Mouse (Mus musculus) cerebellum, postnatal 36 days (tissue): ENCODE results near the gene Cacna1i.

Experiments used
- DNase-seq, 2 experiments: peaks; one replicate each; pipeline ENCODE4 v3.0.0; 2021 to 2022; ENCODE audit warnings: mixed read lengths in 2 of 2

Cacna1i gene

DNA sequence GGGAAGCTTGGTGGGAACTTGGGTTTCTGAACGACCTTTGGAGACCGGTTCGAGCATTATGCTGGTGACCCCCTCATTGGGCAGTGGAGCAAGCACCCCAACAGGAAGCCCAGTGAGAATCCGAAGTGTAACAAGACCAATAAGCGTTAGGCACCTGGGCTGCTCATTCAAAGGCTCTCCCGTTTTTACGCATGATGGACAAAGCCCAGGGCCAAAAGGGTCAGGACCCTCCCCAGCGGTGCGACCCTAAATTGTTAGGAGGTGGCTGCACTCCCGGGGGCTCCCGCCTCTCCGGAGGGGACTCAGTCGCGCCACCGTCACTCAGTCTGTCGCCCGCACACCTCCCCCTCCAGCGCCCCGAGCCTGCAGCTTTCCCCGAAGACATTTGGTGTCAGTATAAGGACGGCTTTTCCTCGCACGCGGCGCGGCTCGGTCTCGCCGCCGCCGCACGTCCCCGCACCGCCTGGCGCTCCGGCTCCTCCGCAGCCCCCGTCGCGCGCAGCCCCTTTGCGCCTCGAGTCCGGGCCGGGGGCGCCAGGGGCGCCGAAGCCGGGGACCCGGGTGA, at the start of gene Cacna1i:
Gene Cacna1i (plus strand): TSS at position 388 of the 565 bp plus-strand sequence.
- peak; percentile 73 to 80 for DNase-seq

DNA sequence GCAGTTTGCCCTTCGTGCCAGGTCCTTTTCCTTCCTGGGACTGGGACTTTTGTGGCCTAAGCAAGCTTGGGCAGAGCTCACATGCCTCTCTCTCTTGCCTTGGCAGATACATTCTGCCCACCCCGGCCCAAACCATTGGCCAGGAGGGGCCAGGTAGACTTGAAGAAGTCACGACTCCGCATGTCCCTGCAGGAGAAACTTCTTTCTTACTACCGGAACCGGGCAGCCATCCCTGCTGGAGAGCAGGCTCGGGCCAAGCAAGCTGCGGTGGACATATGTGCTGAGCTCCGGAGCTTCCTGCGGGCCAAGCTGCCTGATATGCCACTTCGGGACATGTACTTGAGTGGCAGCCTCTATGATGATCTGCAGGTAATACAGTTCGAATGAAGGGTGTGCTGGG, 38.9 kb upstream of the Cacna1i start:
- DNase-seq, result peak; percentile 60 to 68

DNA sequence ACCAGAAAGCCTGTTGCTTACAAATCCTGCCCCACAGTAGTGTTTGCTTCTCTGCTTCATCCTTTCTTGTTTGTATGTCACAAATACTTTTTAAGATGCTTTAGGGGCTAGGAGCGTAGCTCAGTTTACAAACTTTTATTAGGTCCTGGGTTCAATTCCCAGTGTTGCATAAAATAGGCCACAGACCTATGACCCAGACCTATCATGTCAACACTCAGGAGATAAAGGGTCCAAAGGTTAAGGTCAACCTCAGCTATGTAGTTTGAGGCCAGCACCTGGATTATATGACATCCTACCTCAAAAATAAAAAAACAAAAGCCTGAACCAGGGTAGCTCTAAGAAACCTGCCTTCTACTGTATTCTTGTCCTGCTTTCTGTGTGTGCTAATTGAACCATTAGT, 38.4 kb upstream of the Cacna1i start:
- no peak for DNase-seq

DNA sequence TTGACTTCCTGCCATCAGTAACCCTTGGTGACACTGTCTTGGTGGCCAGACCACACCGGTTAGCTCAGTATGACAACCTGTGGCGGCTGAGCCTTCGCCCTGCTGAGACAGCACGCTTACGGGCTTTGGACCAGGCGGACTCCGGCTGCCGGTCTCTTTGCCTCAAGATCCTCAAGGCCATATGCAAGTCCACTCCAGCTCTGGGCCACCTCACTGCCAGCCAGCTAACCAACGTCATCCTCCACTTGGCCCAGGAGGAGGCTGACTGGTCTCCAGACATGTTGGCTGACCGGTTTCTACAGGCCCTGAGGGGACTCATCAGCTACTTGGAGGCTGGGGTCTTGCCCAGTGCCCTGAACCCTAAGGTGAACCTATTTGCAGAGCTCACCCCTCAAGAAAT, 37.4 kb upstream of the Cacna1i start:
- no peak for DNase-seq

DNA sequence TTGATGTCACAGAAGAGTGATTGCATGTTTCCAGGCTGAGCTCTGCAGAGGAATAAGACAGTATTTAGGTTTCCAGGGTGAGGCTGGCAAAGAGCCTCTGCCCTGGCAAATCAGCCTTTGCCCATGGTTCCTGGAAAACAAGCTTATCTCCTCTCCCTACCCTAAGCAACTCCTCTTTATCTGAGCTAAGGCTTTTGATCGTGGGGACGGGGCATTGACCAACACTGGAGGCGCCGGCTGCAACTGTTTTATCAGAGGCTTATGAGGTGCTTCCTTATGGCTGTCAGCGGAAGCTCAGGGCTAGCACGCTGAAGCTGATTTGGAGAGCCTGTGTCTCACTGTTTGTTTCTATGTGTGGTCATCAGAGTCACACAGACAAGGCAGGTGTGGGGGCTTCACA, 36.5 kb upstream of the Cacna1i start:
- DNase-seq, result no peak

DNA sequence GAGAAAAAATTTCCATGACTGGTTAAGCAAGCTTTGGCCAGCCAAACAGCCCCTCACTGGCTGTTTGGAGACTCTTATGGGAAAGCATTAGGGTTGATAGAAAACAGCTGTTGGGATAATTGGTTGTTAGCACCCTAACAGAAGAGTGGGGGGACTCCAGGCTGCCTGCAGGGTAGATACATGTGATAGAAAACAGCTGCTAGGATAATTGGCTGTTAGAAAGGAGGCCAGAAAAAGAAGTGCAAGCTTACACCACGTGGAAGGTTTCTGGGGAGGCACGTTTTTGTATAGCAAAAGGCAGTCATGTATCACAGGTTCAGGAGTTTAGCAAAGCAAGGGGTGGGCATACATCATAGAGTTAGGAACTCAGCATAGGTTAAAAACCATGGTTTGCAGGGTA, 33.5 kb upstream of the Cacna1i start:
- no peak for DNase-seq

DNA sequence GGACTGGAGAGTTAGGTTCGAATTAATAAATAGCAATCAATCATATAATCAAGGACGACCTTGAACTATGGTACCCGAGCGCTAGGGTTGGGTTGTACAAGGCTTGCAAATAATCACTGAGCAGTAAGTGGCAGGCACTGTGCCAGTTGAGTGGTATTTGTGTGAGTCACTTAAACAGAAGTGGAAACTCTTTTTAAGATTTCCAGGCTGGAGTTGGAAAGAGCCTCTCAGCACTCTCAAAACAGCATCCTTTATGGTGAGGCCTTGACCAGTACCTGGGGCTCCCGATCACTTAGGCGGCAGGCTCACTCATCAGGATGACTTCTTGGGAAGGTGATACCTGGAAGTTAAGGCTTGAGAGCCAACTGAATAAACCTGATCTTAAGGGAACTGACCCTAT, 32.8 kb upstream of the Cacna1i start:
- peak in 1 of 2 experiments; percentile 31 for DNase-seq

DNA sequence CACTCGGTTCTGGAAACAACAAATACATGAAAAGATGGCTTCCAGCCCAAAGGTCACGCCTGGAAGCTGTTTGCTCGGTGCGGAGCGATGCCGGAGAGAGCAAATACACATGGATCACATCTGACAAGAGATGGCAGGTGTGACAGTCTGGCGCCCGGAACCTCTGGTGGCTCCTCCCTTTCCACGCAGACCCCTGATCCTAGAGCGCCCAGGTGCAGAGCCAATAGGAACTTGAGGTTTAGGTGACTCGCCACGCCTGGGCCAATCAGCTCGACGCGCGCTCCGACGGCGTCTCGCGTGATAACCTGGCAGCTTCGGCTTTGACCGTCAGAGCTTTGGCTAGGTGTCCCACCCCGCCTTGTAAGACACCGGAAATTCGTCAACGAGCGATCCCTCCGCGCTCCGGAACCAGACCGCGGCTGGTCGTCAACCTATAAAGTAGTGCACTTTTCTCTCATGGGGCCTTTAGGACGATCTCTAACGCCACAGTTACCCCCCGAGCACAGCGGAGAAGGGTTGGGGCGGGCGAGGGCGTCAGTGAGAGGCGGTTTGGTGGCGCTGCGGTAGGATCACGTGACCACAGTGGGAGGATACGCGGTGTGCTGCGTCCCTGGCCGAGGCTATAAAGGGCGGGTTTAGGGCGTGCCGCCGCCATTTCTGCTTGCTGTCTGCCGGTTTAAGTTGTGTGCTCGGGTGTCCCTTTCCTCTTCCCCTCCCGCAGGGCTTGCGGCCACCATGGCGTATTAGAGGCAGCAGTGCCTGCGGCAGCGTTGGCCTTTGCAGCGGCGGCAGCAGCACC, 32.0 kb upstream of the Cacna1i start, which contains the start of gene Atf4:
Gene Atf4 (plus strand): TSS at position 338 of the 799 bp plus-strand sequence.
- peak; percentile 99 for DNase-seq

DNA sequence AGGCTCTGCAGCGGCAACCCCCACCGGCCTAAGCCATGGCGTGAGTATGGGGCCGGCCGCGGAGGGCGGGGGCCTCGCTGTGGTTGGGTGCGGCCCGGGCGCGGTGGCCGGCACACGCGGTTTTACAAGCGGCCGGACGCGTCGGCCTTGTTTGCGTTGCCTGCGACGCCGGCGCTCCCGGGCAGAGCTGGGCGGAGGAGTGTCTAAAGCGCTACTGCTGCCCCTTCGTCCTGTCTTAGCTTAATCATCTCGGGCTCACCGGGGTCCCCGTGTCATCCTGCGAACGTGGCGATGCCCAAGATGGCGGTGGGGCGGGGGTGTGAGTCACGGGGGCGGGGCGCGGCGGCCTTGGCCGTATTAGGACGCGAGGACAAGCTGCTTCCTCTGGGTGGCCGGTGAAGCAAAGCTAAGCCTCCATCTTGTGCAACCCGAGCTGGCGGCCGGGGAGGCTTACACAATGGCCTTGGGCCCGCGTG, 31.4 kb upstream of the Cacna1i start:
- DNase-seq, result peak; percentile 70 to 82

DNA sequence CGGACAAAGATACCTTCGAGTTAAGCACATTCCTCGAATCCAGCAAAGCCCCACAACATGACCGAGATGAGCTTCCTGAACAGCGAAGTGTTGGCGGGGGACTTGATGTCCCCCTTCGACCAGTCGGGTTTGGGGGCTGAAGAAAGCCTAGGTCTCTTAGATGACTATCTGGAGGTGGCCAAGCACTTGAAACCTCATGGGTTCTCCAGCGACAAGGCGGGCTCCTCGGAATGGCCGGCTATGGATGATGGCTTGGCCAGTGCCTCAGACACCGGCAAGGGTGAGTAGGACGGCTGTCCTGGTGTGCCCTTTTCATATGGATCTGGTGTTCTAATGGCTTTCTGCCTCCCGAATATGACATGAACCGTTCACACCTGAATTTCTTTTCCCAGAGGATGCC, 30.8 kb upstream of the Cacna1i start:
- no peak for DNase-seq

DNA sequence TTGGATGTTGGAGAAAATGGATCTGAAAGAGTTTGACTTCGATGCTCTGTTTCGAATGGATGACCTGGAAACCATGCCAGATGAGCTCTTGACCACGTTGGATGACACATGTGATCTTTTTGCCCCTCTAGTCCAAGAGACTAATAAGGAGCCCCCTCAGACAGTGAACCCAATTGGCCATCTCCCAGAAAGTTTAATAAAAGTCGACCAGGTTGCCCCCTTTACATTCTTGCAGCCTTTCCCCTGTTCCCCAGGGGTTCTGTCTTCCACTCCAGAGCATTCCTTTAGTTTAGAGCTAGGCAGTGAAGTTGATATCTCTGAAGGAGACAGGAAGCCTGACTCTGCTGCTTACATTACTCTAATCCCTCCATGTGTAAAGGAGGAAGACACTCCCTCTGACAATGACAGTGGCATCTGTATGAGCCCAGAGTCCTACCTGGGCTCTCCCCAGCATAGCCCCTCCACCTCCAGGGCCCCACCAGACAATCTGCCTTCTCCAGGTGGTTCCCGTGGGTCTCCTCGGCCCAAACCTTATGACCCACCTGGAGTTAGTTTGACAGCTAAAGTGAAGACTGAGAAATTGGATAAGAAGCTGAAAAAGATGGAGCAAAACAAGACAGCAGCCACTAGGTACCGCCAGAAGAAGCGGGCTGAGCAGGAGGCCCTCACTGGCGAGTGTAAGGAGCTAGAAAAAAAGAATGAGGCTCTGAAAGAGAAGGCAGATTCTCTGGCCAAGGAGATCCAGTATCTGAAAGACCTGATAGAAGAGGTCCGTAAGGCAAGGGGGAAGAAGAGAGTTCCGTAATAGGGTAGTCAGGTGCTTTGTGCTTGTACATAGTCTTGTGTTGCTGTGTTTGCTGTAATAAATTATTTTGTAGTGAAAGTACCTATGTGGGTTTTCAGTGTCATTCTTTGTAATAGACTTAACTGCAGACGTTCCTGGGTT, 30.1 kb upstream of the Cacna1i start:
- DNase-seq, result no peak

DNA sequence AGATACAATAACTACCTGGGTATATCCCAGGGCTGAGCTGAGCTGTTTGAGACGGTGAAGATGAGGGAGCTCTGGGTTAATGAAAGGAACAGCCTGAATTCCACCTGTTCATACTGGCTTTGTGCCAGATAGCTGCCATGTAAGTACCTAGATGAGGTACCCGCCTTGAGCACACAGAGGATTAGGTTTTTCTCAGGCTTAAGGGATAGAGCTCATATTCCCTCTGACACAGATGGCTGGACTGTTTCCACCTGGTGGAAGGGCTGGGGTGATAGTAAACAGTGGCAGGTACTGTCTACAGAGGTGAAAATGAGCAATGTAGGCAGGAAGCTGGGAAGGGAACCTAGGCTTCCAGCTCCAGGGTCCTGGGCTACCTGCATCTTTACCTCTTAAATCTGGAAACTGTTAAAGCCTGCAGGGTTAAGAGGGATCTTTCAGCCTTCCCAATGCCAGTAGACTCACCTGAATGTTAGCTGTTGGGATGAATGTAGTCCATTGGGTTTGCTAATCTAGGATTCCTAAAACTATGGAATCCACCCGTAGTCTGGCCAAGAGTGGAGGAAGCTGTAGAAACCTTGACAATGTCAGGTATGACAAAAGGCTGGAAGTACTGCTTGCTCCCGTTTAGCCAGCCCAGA, 29.3 kb upstream of the Cacna1i start:
- peak; percentile 36 to 52 for DNase-seq

DNA sequence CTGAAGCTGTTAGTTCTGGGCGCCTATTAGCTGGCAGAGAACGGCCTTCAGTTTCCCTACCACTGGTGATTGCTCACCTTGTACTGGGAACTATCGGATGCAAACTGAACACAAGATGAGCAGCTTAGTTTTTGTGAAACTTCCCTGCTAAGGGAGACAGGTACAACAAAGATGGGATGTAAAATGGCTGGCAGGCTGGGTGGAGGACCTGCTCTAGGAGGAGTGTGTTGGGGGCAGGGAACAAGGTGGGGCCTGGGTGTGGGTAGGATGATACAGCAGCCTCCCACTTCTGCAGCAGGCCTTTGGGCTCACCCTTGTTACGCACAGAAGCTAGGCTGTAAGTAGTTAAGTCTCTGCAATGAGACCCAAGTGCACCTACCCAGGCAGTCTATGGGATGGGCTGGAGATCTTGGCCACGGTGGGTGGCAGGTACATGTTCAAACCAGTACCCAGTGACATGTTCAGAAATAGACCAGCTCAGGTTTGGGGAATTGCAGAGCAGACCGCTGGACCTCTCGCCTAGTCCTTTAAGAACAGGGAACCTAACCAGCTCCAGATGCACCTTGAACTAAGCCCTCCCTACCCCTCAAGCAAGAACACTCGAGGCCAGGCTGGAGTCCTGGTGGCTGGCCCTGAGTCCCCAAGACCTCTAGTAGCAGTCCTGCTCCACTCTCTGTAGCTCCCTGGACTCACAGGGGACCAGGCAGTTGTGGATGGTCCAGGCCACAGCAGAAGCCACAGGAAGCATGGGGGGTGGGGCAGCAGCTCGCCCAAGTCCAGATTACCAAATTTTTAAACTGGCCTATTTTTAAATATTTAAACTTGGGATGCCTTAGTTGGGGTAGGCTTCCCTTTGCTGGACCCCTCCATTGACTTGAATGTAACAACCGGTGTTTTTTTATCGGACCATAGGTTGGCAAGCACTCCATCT, 28.5 kb upstream of the Cacna1i start:
- no peak for DNase-seq

DNA sequence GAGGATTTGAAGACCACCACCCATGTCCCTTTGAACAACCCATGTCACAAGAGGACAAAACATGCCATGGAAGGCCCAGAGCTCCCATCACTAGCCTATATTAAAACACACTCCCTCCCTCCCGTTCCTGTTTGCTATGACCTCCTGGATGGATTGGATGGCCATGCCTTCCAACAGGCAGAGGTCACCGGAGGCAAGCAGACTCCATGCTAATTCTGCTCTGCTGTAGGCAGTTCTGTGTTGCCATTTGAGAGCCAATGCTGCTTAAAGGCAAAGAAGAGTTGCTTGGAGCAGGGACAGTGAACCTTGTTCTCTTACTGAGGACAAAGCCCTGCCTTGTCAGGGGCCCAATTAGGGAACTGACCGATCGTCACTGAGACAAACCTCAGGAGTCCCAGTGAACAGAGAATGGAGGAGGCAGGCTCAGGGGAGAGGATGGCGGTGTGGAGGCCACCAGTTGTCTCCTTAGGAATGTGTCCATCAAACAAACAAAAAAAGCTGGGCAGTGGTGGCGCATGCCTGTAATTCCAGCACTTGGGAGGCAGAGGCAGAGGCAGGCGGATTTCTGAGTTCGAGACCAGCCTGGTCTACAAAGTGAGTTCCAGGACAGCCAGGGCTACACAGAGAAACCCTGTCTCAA, 27.5 kb upstream of the Cacna1i start:
- no peak for DNase-seq

DNA sequence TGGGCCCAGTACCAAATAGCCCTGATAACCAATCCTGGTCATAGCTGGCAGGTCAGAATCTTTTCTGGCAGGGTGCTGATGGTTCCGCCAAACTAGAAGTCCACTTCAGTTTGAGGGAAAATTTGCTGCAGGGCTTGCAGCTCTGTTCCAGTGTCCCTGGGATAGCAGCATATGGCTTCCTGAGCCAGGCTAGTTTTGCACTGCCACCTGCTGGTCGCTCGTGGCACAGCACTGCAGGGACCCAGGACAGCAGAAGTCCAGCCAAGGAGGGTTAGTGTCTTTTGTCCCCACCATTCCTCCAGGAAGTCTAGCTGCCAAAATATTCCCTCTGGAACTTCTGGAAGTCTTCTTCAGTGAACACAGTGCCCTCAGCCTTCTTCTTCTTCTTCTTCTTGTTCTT, 26.4 kb upstream of the Cacna1i start:
- DNase-seq, result peak; percentile 90 to 93

DNA sequence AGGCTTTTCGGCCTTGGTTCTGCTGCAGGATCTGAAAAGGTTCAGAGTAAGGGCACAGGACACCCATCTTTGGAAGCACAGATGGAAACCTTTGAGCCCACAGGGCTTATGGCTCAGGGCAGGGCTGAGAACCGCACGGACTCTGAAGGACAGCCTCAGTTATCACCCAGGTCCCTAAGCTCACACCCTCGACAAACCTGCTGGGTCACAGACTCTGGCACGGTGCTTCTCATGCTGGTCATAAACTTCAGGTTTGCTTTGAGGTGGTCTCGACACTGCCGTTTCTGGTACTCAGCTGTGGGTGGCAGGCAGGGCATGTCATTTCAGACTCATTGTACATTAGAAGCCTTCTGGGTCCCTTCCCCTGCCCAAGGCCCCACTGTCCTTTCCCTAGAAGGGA, 25.9 kb upstream of the Cacna1i start:
- DNase-seq, result no peak

DNA sequence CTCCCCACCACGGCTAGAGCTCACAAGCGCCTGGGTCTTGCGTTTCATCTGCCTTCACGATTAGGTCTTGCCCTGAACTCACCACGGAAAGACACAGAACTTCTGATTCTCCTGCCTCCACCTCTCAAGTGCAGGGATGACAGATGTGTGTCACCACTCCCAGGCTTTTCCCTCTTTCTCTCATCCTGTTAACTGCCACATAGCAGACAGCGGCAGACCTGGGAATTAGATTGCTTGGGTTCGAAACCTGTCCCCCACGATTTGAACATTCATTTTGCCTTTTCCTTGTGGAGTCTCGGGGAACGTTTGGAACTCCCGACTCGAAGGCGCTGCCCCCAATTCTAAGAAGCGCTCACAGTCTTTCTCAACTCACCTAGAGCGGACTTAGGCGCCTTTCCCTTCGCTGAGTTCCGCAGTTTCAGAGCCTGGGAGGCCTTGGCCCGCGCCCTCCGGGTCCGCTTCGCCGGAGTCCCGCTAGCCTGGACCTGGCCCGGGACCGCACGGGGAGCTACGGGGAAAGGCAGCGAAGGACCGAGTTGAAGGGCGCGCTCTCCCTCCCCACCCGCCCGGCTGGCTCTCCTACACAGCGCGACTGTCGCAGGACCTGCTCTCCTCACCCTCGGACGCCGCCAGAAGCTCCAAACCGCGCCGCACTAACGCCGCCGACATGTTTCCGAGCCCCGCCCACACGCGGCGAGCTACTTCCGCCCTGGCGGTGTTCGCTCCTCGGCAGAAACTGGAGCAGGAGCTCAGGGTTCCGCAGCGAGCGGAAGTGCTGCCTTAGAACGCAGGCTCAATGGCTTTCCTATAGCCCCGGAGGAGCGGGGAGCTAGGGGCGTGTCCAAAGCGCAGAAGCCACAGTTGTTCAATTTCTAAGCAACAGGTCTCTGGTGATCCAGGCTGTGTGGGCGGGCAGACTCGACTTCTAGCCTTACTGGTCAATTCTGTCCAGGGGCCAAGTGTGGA, 23.1 kb upstream of the Cacna1i start, which contains the start of gene Rps19bp1:
Gene Rps19bp1 (minus strand): TSS at position 706 of the 966 bp plus-strand sequence.
- peak; percentile 84 to 86 for DNase-seq

DNA sequence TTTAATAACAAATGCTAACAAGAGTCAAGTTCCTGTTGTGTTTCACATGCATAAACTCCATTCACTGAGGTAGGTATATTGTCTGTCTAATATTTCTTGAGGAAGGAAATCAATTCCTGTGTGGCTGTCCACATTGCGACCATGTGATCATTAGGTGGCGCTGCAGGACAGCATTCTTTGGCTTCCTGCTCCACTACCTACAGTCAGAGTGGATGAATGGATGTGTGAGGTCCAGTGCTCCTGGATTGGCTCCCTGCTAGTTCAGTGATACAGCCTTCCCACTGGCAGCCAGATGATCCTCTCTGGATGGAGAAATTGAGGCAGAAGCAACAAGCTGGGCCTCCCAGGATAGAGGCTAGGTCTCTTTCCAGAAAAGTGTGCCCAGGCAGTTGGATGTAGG, 20.8 kb upstream of the Cacna1i start:
- DNase-seq, result peak; percentile 86 to 94

DNA sequence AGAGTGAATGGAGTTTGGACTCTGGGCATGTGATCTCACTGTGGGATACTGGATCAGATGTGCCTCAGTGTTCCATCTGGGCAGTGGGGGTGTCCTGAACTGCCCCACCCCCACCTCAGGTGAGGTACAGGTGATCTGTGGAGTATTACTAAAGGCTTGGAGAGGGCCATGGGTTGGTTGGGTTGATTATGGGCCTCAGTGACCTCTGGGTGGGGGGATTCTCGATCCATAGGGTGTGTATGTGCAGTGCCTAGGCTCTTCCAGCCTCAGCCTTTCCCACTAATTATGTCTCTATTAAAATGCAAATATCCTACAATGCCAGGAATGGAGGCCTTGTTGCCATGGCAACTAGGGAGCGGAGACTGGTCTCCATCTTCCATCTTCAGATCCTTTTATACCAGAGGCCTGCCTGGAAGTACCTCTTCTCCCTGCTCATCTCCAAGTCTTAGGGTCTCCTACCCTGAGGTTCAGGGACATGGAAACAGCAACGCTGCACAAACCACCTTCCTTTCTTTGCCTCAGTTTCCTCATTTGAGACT, 15.1 kb upstream of the Cacna1i start:
- no peak for DNase-seq
